14 mouse cellular contexts compared by ENCODE assay signal in genomic region chr4:137941131-137941844, GRCm38 (mm10). TPM values are rescaled to one million over a fixed set of nuclear protein-coding genes. Genes with fewer than 3 reads are reported as not detected.
DNase-seq lines count a peak whose midpoint lies in the region; ATAC-seq and TF ChIP-seq lines count a peak whose summit lies in the region.
"Had no signal": no experiment of that assay in that cellular context is flagged by ENCODE, and none has a peak within 500 bp of the region (broad histone marks: within the 10 kb centered on the region; RNA-seq: fewer than 3 reads in every experiment).

No protein-coding gene starts in this region.

- ATAC-seq in limb, embryonic 14.5 days (ENCODE audit: low FRiP score, low read depth) = no peak
- peak; percentile 6; the same call in 1 of the 2 replicates for ATAC-seq in midbrain, postnatal 0 days (ENCODE audit: low FRiP score)
- ATAC-seq in megakaryocyte progenitor cell, adult 5-6 weeks (replicated peaks; ENCODE audit: poor library complexity) = no peak
- ATAC-seq: forebrain, embryonic 14.5 days; inflammation-experienced regulatory T-cells, adult 6 months had no signal

- no peak overlapping the region for H3K4me2 ChIP-seq in limb, embryonic 14.5 days (replicated peaks; ENCODE audit: low read depth, low read length, severe bottlenecking)
- no peak overlapping the region for H3K4me2 ChIP-seq in midbrain, postnatal 0 days (ENCODE audit: low read depth, low read length, poor library complexity, severe bottlenecking)
- H3K4me2 ChIP-seq: liver, embryonic 13.5 days had no signal

- no peak for TF ChIP-seq POLR2A in limb, embryonic 14.5 days (IDR thresholded peaks at IDR 0.05; ENCODE audit: borderline replicate concordance, extremely low read depth, insufficient read depth, insufficient read length)

- peak overlapping the region; percentile 97 for H3K27ac ChIP-seq in gastrocnemius, adult 2 months
- no peak overlapping the region for H3K27ac ChIP-seq in limb, embryonic 14.5 days (replicated peaks; ENCODE audit: low read depth, low read length)
- H3K27ac ChIP-seq in limb, embryonic 10.5 days = no peak overlapping the region
- H3K27ac ChIP-seq in midbrain, postnatal 0 days (ENCODE audit: low read depth, low read length) = no peak overlapping the region
- H3K27ac ChIP-seq: macrophage had no signal

- WGBS in limb, embryonic 14.5 days = 91% methylated on average over 12 of the region's 12 CpGs
- WGBS in limb, embryonic 10.5 days = 94% methylated on average over 12 of the region's 12 CpGs
- WGBS in midbrain, postnatal 0 days = 90% methylated on average over 12 of the region's 12 CpGs

- no peaks in the 10 kb centered on the region for H3K27me3 ChIP-seq in limb, embryonic 14.5 days (ENCODE audit: control insufficient read depth, insufficient read depth, low read length)
- no peaks in the 10 kb centered on the region for H3K27me3 ChIP-seq in limb, embryonic 10.5 days (ENCODE audit: low read depth, poor library complexity, severe bottlenecking)
- no peaks in the 10 kb centered on the region for H3K27me3 ChIP-seq in midbrain, postnatal 0 days (ENCODE audit: insufficient read depth, low read length)
- H3K27me3 ChIP-seq: liver, embryonic 13.5 days had no signal

- no peak for DNase-seq in gastrocnemius, adult 2 months
- DNase-seq in gastrocnemius, postnatal 10 days = no peak
- no peak for DNase-seq in limb, embryonic 14.5 days (ENCODE audit: low spot score)
- DNase-seq in limb, embryonic 10.5 days (ENCODE audit: low spot score) = no peak
- DNase-seq in R1 (ENCODE audit: low read depth, low spot score) = peak; percentile 82
- no peak for DNase-seq in midbrain, postnatal 0 days (ENCODE audit: low spot score)
- no peak for DNase-seq in retina, postnatal 1 day
- DNase-seq: B cell, adult 2 months; kidney, postnatal 4 days; liver, embryonic 13.5 days had no signal

- peak; percentile 32; the same call in 1 of the 2 replicates for TF ChIP-seq CTCF in gastrocnemius, adult 2 months (IDR thresholded peaks at IDR 0.05)
- peak; percentile 11; the same call in 1 of the 2 replicates for TF ChIP-seq CTCF in midbrain, postnatal 0 days (IDR thresholded peaks at IDR 0.05)

- 0 out of 2 replicates have a peak overlapping the region, but pooled peaks have one; percentile 11 for H3K4me3 ChIP-seq in gastrocnemius, adult 2 months
- no peak overlapping the region for H3K4me3 ChIP-seq in limb, embryonic 14.5 days (replicated peaks; ENCODE audit: low read length)
- no peak overlapping the region for H3K4me3 ChIP-seq in limb, embryonic 10.5 days
- H3K4me3 ChIP-seq in midbrain, postnatal 0 days (ENCODE audit: low read depth, low read length) = no peak overlapping the region
- H3K4me3 ChIP-seq: liver, embryonic 13.5 days had no signal

- H3K4me1 ChIP-seq in limb, embryonic 14.5 days (ENCODE audit: control insufficient read depth, insufficient read depth, low read length) = no peaks in the 10 kb centered on the region
- peaks cover 3% of the 10 kb centered on the region; the same call in 1 of the 2 replicates for H3K4me1 ChIP-seq in limb, embryonic 10.5 days
- peaks cover 4% of the 10 kb centered on the region; the same call in 1 of the 2 replicates for H3K4me1 ChIP-seq in midbrain, postnatal 0 days (ENCODE audit: insufficient read depth, low read length)

- H3K9ac ChIP-seq in limb, embryonic 14.5 days (ENCODE audit: low read depth, low read length, severe bottlenecking) = peak overlapping the region; percentile 22; the same call in 1 of the 2 replicates
- H3K9ac ChIP-seq in midbrain, postnatal 0 days (replicated peaks; ENCODE audit: low read length, poor library complexity, severe bottlenecking) = no peak overlapping the region

- intact Hi-C loops in gastrocnemius, adult 2 months (cut with DNase I) = no loop called here

- no peaks in the 10 kb centered on the region for H3K9me3 ChIP-seq in limb, embryonic 14.5 days (ENCODE audit: control insufficient read depth, low read length)
- 0 out of 2 replicates have a peak, but pooled peaks cover 2% of the 10 kb centered on the region for H3K9me3 ChIP-seq in limb, embryonic 10.5 days (replicated peaks)
- H3K9me3 ChIP-seq in midbrain, postnatal 0 days (ENCODE audit: low read length) = no peaks in the 10 kb centered on the region
- H3K9me3 ChIP-seq: liver, embryonic 13.5 days had no signal

- H3K36me3 ChIP-seq in limb, embryonic 14.5 days (ENCODE audit: control insufficient read depth, insufficient read depth, low read length) = peaks cover 91% of the 10 kb centered on the region
- H3K36me3 ChIP-seq in limb, embryonic 10.5 days = peaks cover 98% of the 10 kb centered on the region
- H3K36me3 ChIP-seq in midbrain, postnatal 0 days (ENCODE audit: insufficient read depth, low read length) = peaks cover 49% of the 10 kb centered on the region

RNA-seq across cellular contexts. Expression of gene Eif4g3, which starts 51.5 kb away (rescaled TPM):
- 100 to 1,000 TPM; 108 to 145 TPM for total RNA-seq in gastrocnemius, adult 2 months (2021)
- 100 to 1,000 TPM; 100 to 108 TPM for total RNA-seq in gastrocnemius, postnatal 10 days (2021)
- polyA plus RNA-seq in limb, embryonic 14.5 days (2012; rRNA removed) = 106 and 111 TPM in 2 replicates
- polyA plus RNA-seq in limb, embryonic 14.5 days (2014; fragmentation: Nextera tagmentation; extraction: Ambion mirVana) = 38.7 and 45.5 TPM in 2 replicates
- polyA plus RNA-seq in limb, embryonic 10.5 days (2016; fragmentation: Nextera tagmentation; extraction: Ambion mirVana) = 42.7 and 42.9 TPM in 2 replicates
- total RNA-seq in midbrain, postnatal 0 days (2014; rRNA removed) = 70.0 and 92.2 TPM in 2 replicates
- polyA plus RNA-seq in midbrain, postnatal 0 days (2015; fragmentation: Nextera tagmentation; extraction: Ambion mirVana) = 36.0 and 42.4 TPM in 2 replicates
- total RNA-seq in megakaryocyte progenitor cell, adult 5-6 weeks (2015) = 60.3 and 60.4 TPM in 2 replicates
- total RNA-seq in megakaryocyte progenitor cell, adult 5-6 weeks (2017) = 36.9 and 39.1 TPM in 2 replicates
